Mouse (Mus musculus) mature B cell (primary cell): Measurements from ENCODE around the gene Satb1.

Experiments
- in situ Hi-C: fragments of 300-500 bp; cut with MboI; formaldehyde crosslinking; loops from 2 replicates; pipeline ENCODE4 v1.14.3; 2019

The Satb1 gene

DNA sequence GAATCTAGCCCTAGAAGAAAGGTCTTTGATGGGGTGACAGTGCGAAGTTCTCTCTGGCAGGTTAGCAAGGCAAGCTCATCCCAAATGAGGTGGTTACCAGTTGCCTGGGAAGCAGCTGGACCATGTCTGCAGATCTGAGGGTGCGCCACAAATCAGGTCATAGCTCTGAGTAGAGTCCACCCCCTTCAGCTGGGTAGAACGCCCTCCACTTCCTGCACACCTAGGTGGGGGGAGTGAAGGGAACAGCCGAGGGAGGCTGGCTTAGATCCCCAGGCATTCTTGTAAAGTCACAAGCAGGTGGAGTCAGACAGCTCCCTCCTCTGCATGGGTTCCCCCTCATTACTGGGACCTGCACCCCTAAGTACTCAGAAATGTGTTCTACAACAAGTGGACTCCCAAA lies 6.6 kb downstream of the Satb1 start:
- in situ Hi-C loops = no loop called here

DNA sequence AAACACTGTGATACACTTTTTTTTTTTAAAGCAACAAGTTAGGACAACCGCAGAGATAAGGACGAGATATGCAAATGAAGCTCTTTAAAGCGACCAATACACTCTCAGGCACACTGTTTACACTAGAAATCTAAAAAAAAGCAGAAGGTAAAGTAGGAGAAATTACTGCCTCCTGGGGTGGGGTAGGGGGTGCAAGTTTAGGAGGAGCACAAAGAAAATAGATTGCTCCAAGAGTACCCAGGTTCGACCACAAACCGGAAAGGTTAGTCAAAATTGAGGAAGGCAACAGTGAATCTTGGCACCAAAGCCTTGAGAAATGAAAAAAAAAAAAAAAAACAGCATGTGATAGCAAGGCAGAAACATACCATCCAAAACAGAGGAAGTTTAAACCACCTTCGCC lies 18.8 kb downstream of the Satb1 start:
- in situ Hi-C loops = no loop called here

- in situ Hi-C loops = no loop called here
These were observed 19.3 kb downstream of the Satb1 start for GRCm38 (mm10) chr17:51813784-51814120.

DNA sequence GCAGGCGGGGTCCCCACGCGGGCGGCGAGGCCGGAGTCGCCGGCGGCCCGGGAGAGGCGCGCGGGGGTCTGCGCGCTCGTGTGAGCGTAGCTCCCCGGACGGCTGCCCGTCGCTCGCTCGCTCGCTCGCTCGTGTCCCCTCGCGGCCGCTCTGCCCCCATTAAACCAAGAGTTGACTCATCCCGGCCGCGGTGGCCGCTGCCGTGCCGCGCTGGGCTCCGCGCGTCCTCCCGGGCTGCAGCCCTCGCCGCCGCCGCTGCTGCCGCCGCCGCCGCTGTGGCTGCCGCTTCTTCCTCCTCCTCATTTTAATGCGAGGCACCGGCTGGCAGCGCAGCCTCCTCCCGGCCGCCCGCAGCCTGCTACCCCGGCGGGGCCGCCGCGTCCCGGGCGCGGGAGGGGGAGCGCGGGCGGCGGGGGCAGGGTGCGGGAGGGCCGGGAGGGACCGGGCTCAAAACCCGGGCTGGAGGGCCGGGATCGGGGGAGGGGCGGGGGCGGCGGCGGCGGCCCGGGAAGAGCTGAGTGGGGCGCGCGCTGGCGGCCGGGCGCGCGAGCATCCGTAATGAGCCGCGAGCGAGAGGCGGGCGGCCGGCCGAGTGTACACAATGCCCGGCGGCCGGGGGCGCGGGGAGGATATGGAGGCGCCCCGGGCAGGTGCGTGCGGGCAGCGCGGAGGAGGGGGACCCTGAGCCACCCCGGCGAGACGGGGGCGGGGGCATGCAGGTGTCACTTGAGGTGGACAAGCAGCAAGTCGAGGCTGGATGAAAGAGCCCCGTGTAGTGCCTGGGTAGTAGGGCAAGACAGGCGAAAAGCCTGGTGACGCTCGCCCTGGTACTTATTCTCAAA lies 19.9 kb downstream of the Satb1 start:
- in situ Hi-C loops = no loop called here

DNA sequence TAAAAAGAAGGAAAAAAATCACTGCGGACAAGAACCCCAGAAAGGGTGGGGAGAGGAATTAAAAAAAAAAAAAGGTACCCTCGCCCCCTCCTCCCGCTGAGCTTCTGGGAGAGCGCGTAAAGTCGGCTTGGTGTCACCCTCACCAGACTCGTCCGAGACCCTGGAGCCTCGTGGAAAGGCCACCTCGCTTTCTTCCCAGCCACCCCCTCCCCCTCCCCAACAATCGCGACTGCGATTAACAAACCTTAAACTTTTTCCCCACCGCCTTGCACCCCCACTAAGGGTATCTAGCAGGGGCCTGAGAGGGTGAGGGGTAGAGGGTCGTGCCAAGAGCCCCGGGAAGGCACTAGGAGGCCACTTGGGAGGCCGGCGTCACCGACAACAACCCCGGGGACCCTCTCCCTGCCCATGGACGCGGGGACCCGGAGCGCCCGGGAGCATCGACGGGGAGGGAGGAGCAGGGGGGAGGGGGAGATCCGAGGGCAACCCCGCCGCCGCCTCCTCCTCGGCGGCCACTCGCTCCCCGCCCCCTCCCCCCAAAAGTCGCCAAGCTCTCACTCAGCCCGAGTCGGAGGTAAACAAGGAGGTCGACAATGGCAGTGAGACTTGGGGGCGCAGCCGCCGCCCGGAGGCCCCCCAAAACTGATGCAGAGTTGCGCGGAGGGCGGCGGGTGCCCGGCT lies 20.7 kb downstream of the Satb1 start:
- in situ Hi-C loops = no loop called here

DNA sequence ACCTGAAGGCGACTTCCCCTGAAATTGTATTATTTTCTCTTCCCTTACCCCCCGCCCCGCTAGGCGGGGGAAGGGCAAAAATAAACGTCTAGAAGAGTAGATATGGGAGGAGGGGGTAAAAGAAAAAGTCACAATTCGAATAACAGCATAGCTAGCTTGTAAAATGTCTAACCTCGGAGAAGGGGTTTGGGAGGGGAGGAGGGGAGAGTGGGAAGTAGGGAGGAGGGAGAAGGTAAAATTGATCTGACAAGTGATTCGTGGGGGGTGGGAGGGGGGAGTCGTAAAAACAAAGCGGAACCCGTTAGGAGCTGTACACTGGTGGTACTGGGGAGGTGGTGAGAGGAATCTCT lies 21.2 kb downstream of the Satb1 start:
- in situ Hi-C loops = no loop called here

DNA sequence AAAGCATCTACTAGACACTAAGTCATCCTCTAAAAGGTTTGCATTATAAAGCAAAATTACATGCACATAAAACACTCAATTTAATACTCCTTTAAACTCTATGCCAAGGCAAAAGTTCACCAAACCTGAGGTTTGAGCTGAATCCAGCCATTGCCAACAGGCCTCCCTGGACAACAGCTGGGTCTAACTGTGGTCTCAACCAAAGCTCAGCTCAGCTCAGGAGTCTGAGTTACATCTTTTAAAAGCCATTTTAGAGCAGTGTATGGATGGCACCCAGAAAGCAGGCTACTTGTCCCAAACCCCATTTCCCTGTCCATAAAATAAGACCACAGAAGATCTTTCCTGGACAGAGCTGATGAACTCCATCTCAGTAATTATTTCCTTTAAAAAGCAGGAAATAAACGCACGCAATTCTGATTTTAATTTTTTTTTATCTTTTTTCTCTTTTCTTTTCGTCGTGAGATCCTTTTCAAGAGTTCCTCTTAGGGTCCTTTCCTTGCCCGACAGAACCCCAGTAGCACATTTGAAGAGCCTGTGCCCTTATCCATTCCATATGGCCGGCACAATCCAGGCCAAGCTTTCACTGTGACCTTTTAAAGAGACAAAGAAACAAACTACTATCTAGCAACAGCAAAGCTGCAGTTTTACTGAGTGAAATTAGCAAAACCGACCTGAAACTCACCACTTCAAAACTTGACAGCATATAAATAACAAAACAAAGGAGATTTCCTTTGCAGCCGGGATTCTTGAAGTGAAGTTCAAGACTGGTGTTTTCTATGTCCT lies 21.8 kb downstream of the Satb1 start:
- in situ Hi-C loops = no loop called here

DNA sequence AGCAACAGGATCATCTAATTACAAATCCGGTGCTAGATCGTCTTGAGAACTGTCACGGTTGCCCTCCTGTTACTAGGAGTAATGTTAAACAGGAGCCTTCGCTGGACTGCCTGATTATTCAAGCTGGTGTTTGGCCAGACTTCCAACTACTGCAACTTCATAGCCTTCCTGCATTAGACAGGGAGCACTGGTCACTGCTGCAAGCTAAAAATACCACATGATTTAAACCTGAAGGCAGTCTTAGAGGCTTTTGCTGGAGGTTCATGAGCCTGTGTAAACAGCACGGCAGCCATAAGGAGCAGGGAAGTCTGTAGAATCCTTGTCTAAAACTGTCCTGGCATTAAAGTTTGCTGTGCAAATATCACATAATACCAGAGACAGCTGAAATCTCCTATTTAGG lies 25.7 kb downstream of the Satb1 start:
- in situ Hi-C loops = no loop called here

DNA sequence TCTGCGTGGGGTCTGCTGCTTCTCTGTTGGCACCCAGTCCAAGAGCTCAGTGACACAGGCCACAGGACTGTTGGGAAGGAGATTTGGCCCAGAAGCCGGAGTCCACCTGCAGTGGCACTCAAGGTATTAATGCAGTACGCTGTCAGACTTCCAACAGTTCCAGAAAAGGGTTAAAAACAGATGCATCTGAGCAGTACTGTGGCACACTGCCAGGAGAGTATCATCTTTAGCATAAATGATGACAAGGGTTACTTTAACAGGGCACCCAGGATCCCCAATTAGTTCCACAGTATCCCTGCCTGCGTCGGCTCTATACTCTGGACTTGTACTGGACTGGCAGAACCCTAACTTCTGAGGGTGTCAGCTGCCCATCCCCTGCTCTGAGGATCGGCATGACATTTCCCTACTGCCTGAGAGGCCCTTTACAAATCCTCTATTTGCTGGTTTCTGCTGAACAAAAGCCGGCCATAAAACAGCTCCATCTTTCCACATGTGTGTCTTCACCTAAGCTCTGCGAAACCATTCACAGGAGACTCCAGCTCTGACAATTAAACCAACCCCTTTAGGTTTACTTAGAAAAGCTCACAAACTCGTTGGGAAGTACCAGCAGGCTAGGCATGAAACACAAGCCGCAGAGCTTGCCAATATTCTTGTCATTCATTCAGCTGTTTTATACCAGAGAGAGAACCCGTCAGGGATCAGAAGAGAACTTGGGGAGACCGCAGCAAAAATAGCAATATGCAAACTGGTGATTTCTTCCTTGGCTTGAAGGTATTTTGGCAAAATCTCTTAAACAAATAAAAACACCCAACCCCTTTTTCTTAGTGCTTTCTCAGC lies 26.7 kb downstream of the Satb1 start:
- in situ Hi-C loops = no loop called here

DNA sequence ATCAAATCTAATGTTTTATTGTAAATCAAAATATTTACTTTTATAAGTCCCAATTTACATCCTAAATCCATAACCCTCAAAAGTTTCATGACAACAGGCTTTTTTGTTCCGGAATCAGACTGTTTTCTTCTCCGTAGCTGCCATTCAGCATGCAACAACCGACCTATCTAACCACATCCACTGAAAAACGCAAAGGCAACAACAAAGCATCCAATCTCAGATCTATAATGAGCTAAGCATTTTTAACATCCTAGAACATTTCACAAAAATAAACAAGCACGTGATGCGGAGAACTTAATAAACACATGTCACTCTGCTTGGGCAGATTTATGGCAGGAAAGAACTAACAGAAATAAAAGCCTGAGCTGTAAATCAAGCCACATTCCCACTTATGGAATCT lies 32.9 kb downstream of the Satb1 start:
- in situ Hi-C loops = no loop called here

GRCm38 (mm10) chr17:51796459-51796858 lies 36.6 kb downstream of the Satb1 start:
- in situ Hi-C loops = no loop called here

GRCm38 (mm10) chr17:51791226-51791625 lies 41.9 kb downstream of the Satb1 start:
- in situ Hi-C loops = no loop called here

DNA sequence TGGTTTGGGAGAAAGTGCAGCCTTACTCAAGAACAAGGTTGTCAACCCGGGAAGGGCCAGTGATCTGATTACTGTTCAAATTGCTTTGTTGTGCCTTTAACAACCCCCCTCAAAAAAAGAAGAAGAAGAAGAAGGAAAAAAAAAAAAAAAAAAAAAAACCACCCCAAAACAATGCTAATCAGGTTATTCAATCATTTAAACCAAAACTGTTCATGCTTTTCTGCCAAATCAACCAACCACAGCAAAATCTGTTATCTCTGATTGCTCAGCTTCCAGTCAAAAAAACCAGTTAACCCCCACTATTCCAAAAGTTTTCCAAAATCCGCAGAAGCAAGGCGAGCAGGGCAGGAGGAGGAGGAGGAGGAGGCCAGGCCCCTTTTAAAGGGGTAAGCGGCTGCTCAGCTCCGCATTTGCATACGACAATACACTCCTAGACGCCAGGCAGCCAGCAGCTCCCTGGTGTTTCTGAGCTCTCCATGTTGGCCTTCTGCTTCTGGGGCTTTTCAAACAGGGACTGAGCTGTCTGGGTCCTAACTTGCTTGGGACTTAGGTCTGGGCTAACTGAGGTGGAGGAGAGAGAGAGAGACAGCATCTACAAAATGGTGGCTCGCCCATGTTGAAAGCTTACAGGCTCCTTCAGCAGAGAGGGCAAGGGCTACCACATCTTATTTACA lies 42.6 kb downstream of the Satb1 start:
- in situ Hi-C loops = no loop called here

GRCm38 (mm10) chr17:51789777-51790176 lies 43.3 kb downstream of the Satb1 start:
- in situ Hi-C loops = no loop called here

GRCm38 (mm10) chr17:51789098-51789497 lies 44.0 kb downstream of the Satb1 start:
- in situ Hi-C loops = no loop called here

GRCm38 (mm10) chr17:51787955-51788354 lies 45.1 kb downstream of the Satb1 start:
- in situ Hi-C loops = no loop called here

- in situ Hi-C loops = no loop called here
These were observed 47.0 kb downstream of the Satb1 start for GRCm38 (mm10) chr17:51786050-51786449.

GRCm38 (mm10) chr17:51784935-51785334 lies 48.2 kb downstream of the Satb1 start:
- in situ Hi-C loops = no loop called here

DNA sequence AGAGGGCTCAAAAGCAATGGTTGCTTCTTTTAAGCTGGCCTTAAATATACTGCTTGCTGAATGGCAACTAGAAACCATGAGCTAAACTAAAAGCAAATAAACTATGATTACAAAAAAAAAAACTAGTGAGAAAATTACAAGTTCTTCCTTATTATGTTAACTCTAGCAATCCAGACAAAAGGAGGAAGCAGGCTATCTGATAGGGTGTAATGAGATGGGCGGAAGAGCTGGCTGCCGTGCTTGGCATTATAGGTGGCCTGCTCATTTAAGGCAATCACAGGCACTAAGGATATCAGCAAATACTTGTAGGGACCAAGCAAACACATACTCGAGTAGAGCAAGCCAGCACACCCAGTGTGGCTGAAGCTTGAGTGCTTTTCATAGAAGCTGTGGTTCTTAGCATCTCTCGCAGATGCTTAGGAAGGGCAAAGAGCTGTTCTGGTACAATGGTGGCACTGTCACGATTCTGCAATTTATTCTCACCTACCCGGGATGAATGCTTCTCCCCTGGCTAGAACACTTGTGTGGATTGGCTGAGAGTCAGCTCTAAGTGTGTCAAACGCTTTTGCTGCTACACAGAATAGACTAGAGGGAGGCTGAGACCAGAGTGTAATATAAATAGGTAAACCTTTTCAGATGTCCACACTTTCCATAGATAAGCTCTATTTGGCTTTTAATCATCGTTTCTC lies 49.4 kb downstream of the Satb1 start:
- in situ Hi-C loops = no loop called here

- in situ Hi-C loops = no loop called here
These were observed 53.1 kb downstream of the Satb1 start for GRCm38 (mm10) chr17:51780036-51780435.

DNA sequence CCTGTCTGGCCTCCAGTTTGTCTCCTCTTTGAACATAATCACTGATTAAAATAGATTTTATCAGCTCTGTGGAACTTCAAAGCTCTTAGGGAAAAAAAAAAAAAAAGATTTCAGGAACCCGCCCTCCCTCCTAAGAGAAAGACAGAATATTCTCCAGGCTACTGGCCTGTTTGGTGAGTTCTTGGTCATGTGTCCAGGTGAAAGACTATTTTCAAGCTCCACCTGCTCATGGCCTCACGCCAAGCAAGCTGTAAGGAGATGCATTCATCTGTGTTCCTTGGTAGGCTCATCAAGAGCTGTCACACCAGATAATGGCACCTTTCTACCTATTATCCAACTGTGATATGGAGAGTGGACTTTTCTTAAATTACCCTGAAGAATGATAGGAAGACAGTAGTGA lies 54.1 kb downstream of the Satb1 start:
- in situ Hi-C loops = no loop called here
